8 mouse cellular contexts compared by ENCODE assay signal in the genomic region with DNA sequence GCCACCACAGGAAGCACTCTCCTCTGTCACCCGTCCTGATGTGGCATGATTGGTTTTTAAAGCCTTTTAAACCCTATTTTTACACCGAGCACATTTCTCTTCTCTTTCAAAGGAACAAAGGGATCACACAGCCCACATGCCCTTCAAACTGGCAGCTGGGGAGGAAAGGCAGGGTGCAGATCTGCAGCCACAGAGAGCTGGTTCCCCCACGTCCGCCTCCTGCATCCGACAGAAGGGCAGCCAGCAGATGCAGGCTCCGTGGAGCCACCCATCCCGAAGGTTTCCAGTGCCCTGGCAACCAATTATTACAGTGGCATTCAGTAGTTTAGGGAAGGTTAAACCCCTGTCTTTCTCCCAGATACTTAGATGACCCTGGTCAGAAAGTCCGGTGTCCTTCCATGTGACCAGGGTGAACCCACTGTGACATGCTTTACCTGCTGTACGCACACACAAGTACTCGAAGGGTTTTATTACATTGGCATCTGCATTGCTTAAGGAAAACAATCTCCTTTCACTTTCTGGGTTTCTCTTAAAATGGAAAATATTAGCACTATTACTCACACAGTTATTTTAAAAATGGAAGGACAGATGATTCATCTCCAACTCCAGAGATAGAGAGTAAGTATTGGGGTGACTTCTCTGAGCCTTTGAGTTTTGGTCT.
DNase-seq lines count a peak whose midpoint lies in the region; ATAC-seq lines count a peak whose summit lies in the region.
"Had no signal": no experiment of that assay in that cellular context is flagged by ENCODE, and none has a peak within 500 bp of the region (broad histone marks: within the 10 kb centered on the region; RNA-seq: fewer than 3 reads in every experiment).

No protein-coding gene starts in this region.

- no peaks in the 10 kb centered on the region for H3K9me3 ChIP-seq in forebrain, embryonic 16.5 days (ENCODE audit: control insufficient read depth, low read length)
- H3K9me3 ChIP-seq: neural tube, embryonic 12.5 days had no signal

- no peak overlapping the region for H3K4me3 ChIP-seq in forebrain, embryonic 16.5 days (replicated peaks; ENCODE audit: low read length)
- H3K4me3 ChIP-seq: neural tube, embryonic 12.5 days had no signal

- H3K4me2 ChIP-seq in forebrain, embryonic 16.5 days (ENCODE audit: low read length) = no peak overlapping the region
- H3K4me2 ChIP-seq: neural tube, embryonic 12.5 days had no signal

- peak overlapping the region; percentile 7; the same call in 1 of the 2 replicates for H3K9ac ChIP-seq in forebrain, embryonic 16.5 days (replicated peaks; ENCODE audit: low read depth, low read length)
- H3K9ac ChIP-seq: neural tube, embryonic 12.5 days had no signal

- H3K36me3 ChIP-seq in forebrain, embryonic 16.5 days (ENCODE audit: control insufficient read depth, insufficient read depth) = no peaks in the 10 kb centered on the region
- H3K36me3 ChIP-seq: neural tube, embryonic 12.5 days had no signal

- peak; percentile 56 for ATAC-seq in activated CD4-positive, CD25-positive, alpha-beta regulatory T cell, adult 4 months
- 0 out of 2 replicates have a peak, but pooled peaks have one; percentile 14 for ATAC-seq in forebrain, embryonic 16.5 days

- H3K27me3 ChIP-seq in forebrain, embryonic 16.5 days (replicated peaks; ENCODE audit: control insufficient read depth, insufficient read depth, low read length) = no peaks in the 10 kb centered on the region
- H3K27me3 ChIP-seq: neural tube, embryonic 12.5 days had no signal

- H3K4me1 ChIP-seq in forebrain, embryonic 16.5 days (replicated peaks; ENCODE audit: control insufficient read depth, insufficient read depth, low read length) = peaks cover 20% of the 10 kb centered on the region

- DNase-seq in left cerebral cortex, adult 9 months (ENCODE audit: low spot score in 2 of 2) = peak; percentile 19 to 69
- DNase-seq in left cerebral cortex, adult 8-10 months (ENCODE audit: low spot score in 2 of 2) = no peak
- DNase-seq in thymus, adult 18-20 months = peak; percentile 36 to 65
- DNase-seq in testis, postnatal 10 days (ENCODE audit: low spot score) = no peak
- DNase-seq in embryo, embryonic 10.5 days (ENCODE audit: low spot score) = no peak

- WGBS in forebrain, embryonic 16.5 days = 27% methylated on average over 10 of the region's 10 CpGs

- H3K27ac ChIP-seq in forebrain, embryonic 16.5 days (ENCODE audit: low read length) = no peak overlapping the region
- H3K27ac ChIP-seq: neural tube, embryonic 12.5 days had no signal

Comparison
In these comparisons a context has a peak if more than half of its experiments do, and no peak if none do; other contexts are left out.
1. DNase-seq: peak in left cerebral cortex, adult 9 months (2 of 2) and thymus, adult 18-20 months (2 of 2); none in left cerebral cortex, adult 8-10 months (0 of 2), testis, postnatal 10 days (single experiment) and embryo, embryonic 10.5 days (single experiment).